Mouse (Mus musculus) heart, embryonic 11.5 days (tissue): ENCODE measurements around the gene Myh11. TPM values are rescaled to one million over a fixed set of nuclear protein-coding genes. Genes with fewer than 3 reads are reported as not detected.

Experiments used
- ATAC-seq: fragments of 200-750 bp; cut with Nextera tagmentation; replicated peaks from 2 replicates; pipeline ENCODE4 v1.8.0; 2017; ENCODE audit warnings: moderate library complexity; ENCODE audit not compliant: insufficient number of reproducible peaks, low FRiP score, low TSS enrichment
- H3K27ac ChIP-seq: fragments of 300-500 bp; sonication (generic); 2 replicates; pipeline ENCODE4 v1.5.1; 2014; ENCODE audit warnings: mild to moderate bottlenecking, low read depth, low read length
- H3K27me3 ChIP-seq: fragments of 300-500 bp; sonication (generic); 2 replicates; pipeline ENCODE4 v1.6.1; 2014; ENCODE audit warnings: mild to moderate bottlenecking, low read length, mixed read lengths; ENCODE audit not compliant: control insufficient read depth, insufficient read depth
- H3K36me3 ChIP-seq: fragments of 300-500 bp; sonication (generic); 2 replicates; pipeline ENCODE4 v1.6.1; 2014; ENCODE audit warnings: mild to moderate bottlenecking, low read length, moderate library complexity, mixed read lengths; ENCODE audit not compliant: control insufficient read depth, insufficient read depth
- H3K4me1 ChIP-seq: fragments of 300-500 bp; sonication (generic); 2 replicates; pipeline ENCODE4 v1.6.1; 2014; ENCODE audit warnings: low read length; ENCODE audit not compliant: control insufficient read depth, insufficient read depth
- H3K4me2 ChIP-seq: fragments of 300-500 bp; sonication (generic); 2 replicates; pipeline ENCODE4 v1.6.1; 2014; ENCODE audit warnings: mild to moderate bottlenecking, moderate library complexity
- H3K4me3 ChIP-seq: fragments of 300-500 bp; sonication (generic); 2 replicates; pipeline ENCODE4 v1.5.1; 2014; ENCODE audit warnings: low read depth, low read length
- H3K9ac ChIP-seq: fragments of 300-500 bp; sonication (generic); 2 replicates; pipeline ENCODE4 v1.6.1; 2014; ENCODE audit warnings: mild to moderate bottlenecking, low read depth, low read length, moderate library complexity
- H3K9me3 ChIP-seq: fragments of 300-500 bp; sonication (generic); replicated peaks from 2 replicates; pipeline ENCODE4 v1.6.1; 2016; ENCODE audit warnings: low read length; ENCODE audit not compliant: control insufficient read depth
- WGBS: fragments of 180-500 bp; shearing (Covaris S2); extraction: QIAGEN DNeasy Blood & Tissue Kit; methylation state at CpG from one replicate; pipeline ENCODE4 v1.1.7; 2014; ENCODE audit not compliant: insufficient replicate concordance; 5-methylcytosine and 5-hydroxymethylcytosine counted together
- microRNA counts: library from miRNA; unstranded; fragments of <30 nt; microRNA quantifications from one replicate; lab custom pipeline; 2015
- microRNA-seq: library from miRNA; unstranded; fragments of <30 nt; microRNA quantifications from one replicate; pipeline ENCODE4, GENCODE M21; 2016; ENCODE audit warnings: borderline number of aligned reads
- polyA plus RNA-seq: library from polyadenylated mRNA; unstranded; fragments of >200 nt; fragmentation: Nextera tagmentation; extraction: Ambion mirVana; gene quantifications from 2 replicates; pipeline ENCODE4 v1.2.1, GENCODE M21; 2014

Gene Myh11
- polyA plus RNA-seq, 1 experiment from 2014 or later, result 1.8 TPM

DNA sequence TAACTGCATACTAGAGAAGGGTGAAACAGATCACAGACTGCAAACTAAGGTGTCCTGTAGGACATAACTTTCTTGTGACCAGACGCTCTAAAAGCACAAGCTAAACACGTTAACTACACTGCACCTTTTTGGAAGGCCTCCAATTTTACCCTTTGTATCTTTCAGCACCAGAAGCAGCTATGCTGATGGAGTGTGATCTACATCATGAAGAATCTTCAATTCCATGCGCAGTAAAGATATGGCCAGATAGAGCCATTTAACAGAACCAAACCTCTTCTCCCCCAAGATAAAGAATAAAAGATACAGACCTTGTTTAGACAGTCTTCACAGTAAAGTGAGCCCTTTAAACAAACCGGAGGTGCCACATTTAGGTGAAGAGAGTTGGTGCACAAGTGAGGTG lies 139.5 kb downstream of the Myh11 start:
- H3K9me3 ChIP-seq, result no peaks in the 10 kb centered on the region
- H3K4me3 ChIP-seq, result no peak overlapping the region
- no peaks in the 10 kb centered on the region for H3K27me3 ChIP-seq
- no peaks in the 10 kb centered on the region for H3K4me1 ChIP-seq
- no peak for ATAC-seq
- H3K36me3 ChIP-seq, result peaks cover 12% of the 10 kb centered on the region; the same call in 1 of the 2 replicates
- H3K27ac ChIP-seq, result no peak overlapping the region
- H3K9ac ChIP-seq, result no peak overlapping the region
- 89% methylated on average over 4 of the region's 4 CpGs for WGBS
- no peak overlapping the region for H3K4me2 ChIP-seq

DNA sequence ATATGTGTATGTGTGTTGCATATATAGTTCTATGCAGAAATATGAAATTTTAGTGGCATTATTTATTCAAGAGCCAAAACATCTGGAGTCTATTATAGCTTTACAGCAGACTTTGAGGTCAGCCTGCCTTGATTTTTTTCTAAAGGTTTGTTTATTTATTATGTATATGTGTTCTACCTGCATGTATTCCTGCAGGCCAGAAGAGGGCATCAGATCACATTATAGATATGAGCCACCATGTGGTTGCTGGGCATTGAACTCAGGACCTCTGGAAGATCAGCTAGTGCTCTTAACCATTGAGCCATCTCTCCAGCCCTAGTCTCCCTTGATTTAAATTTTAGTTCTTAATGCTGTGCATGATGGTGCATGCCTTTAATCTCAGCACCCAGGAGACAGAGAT lies 143.5 kb downstream of the Myh11 start:
- peaks cover 24% of the 10 kb centered on the region; the same call in 1 of the 2 replicates for H3K36me3 ChIP-seq
- H3K9ac ChIP-seq, result no peak overlapping the region
- no peaks in the 10 kb centered on the region for H3K4me1 ChIP-seq

More for the DNA sequence above, 143.5 kb downstream of the Myh11 start:
- H3K4me2 ChIP-seq, result no peak overlapping the region
- no peak for ATAC-seq
- H3K4me3 ChIP-seq, result no peak overlapping the region
- no peak overlapping the region for H3K27ac ChIP-seq
- H3K27me3 ChIP-seq, result no peaks in the 10 kb centered on the region
- H3K9me3 ChIP-seq, result no peaks in the 10 kb centered on the region

MicroRNAs encoded within 50 kb of the gene (microRNA counts, 519-probe panel; counts per million panel counts)
- 5,026 counts per million, percentile 51 among the panel's probes with 10 or more counts for microRNA mmu-miR-484 (lab: Ali Mortazavi, UCI)

Small RNA genes within 50 kb of the gene (microRNA-seq; reads per million reads assigned to microRNA genes)
- 1,874 reads per million, percentile 87 among the genes with 10 or more reads in this experiment for gene Mir484

Other genes starting within 250 kb of the Myh11 start
- 85.9 and 87.2 TPM in 2 replicates for gene Nde1, start 128.1 kb downstream of the Myh11 start, polyA plus RNA-seq
- gene Marf1, start 128.0 kb downstream of the Myh11 start, polyA plus RNA-seq, result 10.7 and 15.0 TPM in 2 replicates
- gene Fopnl, start 26.0 kb upstream of the Myh11 start, polyA plus RNA-seq, result 107 and 112 TPM in 2 replicates
- gene Abcc1, start 70.2 kb upstream of the Myh11 start, polyA plus RNA-seq, result 2.7 and 3.0 TPM in 2 replicates